Mouse (Mus musculus) liver, adult 2 months (tissue): ENCODE measurements around the gene Exosc5.

ENCODE experiments used
- CTCF ChIP-seq: fragments of 200-500 bp; IDR thresholded peaks from 2 replicates; pipeline ENCODE4 v1.5.1; 2011; ENCODE audit warnings: low read depth, low read length, control low read depth
- POLR2A ChIP-seq: fragments of 200-500 bp; IDR thresholded peaks from 2 replicates; pipeline ENCODE4 v1.6.1; 2011; ENCODE audit warnings: low read length, control low read depth; ENCODE audit not compliant: insufficient read depth; ENCODE audit errors: extremely low read depth

DNA sequence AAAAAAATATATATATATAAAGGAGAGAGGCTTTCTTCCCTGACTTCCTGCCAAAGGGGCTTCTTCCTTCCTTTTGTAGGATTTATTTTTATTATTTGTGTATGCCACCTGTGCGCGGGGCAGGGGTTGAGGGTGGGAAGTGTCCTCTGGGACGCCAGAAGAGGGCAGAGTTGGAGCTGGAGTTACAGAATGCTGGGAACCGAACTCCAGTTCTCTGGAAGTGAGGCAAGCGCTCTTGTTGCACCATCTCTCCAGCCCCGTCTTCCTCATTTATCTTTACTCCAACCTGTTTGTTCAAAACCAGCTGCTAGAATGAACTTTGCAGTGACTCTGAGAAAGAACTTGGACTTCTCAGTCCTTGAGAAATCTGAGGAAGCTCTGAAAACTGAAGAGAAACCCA, 21.0 kb downstream of the Exosc5 start:
- TF ChIP-seq CTCF (peak; percentile 50), POLR2A (no peak)
